Mouse (Mus musculus) lung, adult 2 months (tissue): ENCODE measurements around the gene Rtkn2.
A peak's percentile ranks its signal among the peaks of the same experiment; 100 is the strongest.

Source experiments
- CTCF ChIP-seq: fragments of 200-500 bp; IDR thresholded peaks from 2 replicates; pipeline ENCODE4 v1.5.1; 2011; ENCODE audit warnings: mild to moderate bottlenecking, low read length, control low read depth; ENCODE audit not compliant: insufficient read depth
- POLR2A ChIP-seq: fragments of 200-500 bp; IDR thresholded peaks from 2 replicates; pipeline ENCODE4 v1.6.1; 2011; ENCODE audit warnings: low read depth, mild to moderate bottlenecking, control low read depth, low read length, borderline replicate concordance; ENCODE audit errors: extremely low read depth

DNA sequence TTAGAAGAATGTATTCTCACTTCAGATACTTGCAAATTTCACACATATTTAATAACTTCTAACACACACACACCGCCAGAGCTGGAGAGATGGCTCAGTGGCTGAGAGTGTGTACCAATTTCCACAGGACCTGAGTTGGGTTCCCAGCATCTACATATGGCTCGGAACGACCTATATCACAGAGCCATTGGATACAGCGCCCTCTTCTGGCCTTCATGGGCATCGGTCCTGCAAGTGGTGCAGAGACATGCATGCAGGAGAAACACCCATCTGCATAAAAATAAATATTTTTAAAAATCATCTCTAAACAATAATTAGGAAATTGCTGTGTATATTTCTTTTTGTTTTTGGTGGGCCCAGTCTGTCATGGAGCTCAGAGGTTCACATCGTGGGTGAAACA is 22.1 kb downstream of the Rtkn2 start:
- no peak for TF ChIP-seq POLR2A
- TF ChIP-seq CTCF, result peak; percentile 24; the same call in 1 of the 2 replicates
